Mouse (Mus musculus) forebrain, embryonic 10.5 days (tissue): Measurements from ENCODE around the gene Herc3. TPM values are rescaled to one million over a fixed set of nuclear protein-coding genes. Genes with fewer than 3 reads are reported as not detected.

Experiments
- DNase-seq: peaks from one replicate; pipeline ENCODE4 v3.0.0-alpha.2; 2017; ENCODE audit warnings: low spot score; ENCODE audit errors: extremely low spot score
- H3K27ac ChIP-seq: fragments of 300-500 bp; sonication (generic); 2 replicates; pipeline ENCODE4 v1.5.1; 2016; ENCODE audit warnings: mild to moderate bottlenecking
- H3K27me3 ChIP-seq: fragments of 300-500 bp; sonication (generic); 2 replicates; pipeline ENCODE4 v1.6.1; 2016; ENCODE audit warnings: mild to moderate bottlenecking; ENCODE audit not compliant: poor library complexity, severe bottlenecking
- H3K36me3 ChIP-seq: fragments of 300-500 bp; sonication (generic); replicated peaks from 2 replicates; pipeline ENCODE4 v1.6.1; 2016; ENCODE audit warnings: mild to moderate bottlenecking, moderate library complexity
- H3K4me1 ChIP-seq: fragments of 300-500 bp; sonication (generic); 2 replicates; pipeline ENCODE4 v1.6.1; 2016
- H3K4me3 ChIP-seq: fragments of 300-500 bp; sonication (generic); 2 replicates; pipeline ENCODE4 v1.5.1; 2016; ENCODE audit warnings: mild to moderate bottlenecking, moderate library complexity
- H3K9me3 ChIP-seq: fragments of 300-500 bp; sonication (generic); 2 replicates; pipeline ENCODE4 v1.6.1; 2016; ENCODE audit warnings: mild to moderate bottlenecking, moderate library complexity
- WGBS: fragments of 180-500 bp; shearing (Covaris S2); methylation state at CpG from one replicate; pipeline ENCODE4 v1.1.7; 2016; 5-methylcytosine and 5-hydroxymethylcytosine counted together
- polyA plus RNA-seq: library from polyadenylated mRNA; unstranded; fragments of >200 nt; fragmentation: Nextera tagmentation; extraction: Ambion mirVana; gene quantifications from 2 replicates; pipeline ENCODE4 v1.2.1, GENCODE M21; 2016

The Herc3 gene
- polyA plus RNA-seq, 1 experiment from 2014 or later: 7.0 TPM

DNA sequence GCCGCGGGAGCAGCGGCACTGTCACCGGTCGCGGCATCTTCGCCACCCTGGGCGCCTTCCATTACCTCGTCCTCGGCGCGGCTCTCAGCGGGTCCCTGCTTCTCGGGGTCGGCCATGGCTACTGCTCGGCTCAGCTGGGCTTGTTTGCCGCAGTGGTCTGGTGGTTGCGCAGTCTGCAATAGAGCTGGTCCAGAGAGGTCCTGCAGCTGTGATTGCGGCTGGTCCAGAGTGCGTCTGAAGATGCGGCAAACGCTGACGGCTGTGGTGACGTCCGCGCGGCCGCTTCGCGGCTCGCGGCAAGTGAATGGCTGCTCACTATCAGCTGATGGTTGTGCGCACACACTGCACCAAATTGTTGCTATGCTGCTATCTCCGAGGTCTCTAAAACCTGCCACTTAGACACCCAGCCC, 75.6 kb downstream of the Herc3 start, which contains the start of gene Nap1l5:
TSS of gene Nap1l5 (minus strand) at position 225 of the 410 bp plus-strand sequence.
- H3K27me3 ChIP-seq: peaks cover 9% of the 10 kb centered on the region; the same call in 1 of the 2 replicates
- H3K36me3 ChIP-seq: peaks cover 17% of the 10 kb centered on the region
- 29% methylated on average over 34 of the region's 34 CpGs for WGBS
- H3K4me3 ChIP-seq: peak within 1 kb of the TSS; percentile 59
- H3K9me3 ChIP-seq: peaks cover 16% of the 10 kb centered on the region
- peak within 1 kb of the TSS; percentile 48; the same call in 1 of the 2 replicates for H3K27ac ChIP-seq
- peak; percentile 30 for DNase-seq
- H3K4me1 ChIP-seq: 0 out of 2 replicates have a peak, but pooled peaks cover 5% of the 10 kb centered on the region

DNA sequence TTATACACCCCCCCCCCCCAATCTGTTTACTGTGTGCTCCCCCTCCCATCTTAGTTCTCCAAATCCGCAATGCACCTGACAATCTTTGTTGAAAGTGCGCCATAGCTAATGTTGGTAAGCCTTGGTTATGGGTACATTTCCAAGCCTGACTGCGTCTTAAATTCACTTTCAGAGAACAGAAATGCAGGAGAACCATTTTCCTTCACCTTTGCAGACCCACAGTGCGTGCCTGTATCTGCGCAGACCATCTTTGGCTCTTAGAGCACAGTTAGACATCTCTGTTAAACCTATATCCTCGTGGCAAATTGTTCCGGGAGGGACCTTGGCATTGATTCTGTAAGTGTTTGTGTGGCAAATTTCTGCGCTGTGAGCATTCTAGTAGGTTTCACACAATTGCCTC, 76.1 kb downstream of the Herc3 start:
- Histone ChIP-seq H3K27me3 (peaks cover 9% of the 10 kb centered on the region; the same call in 1 of the 2 replicates), H3K36me3 (peaks cover 17% of the 10 kb centered on the region), H3K4me1 (0 out of 2 replicates have a peak, but pooled peaks cover 5% of the 10 kb centered on the region), H3K4me3 (peak overlapping the region; percentile 59), H3K27ac (no peak overlapping the region), H3K9me3 (peaks cover 16% of the 10 kb centered on the region)
- DNase-seq: no peak
- WGBS: 80% methylated on average over 8 of the region's 8 CpGs

DNA sequence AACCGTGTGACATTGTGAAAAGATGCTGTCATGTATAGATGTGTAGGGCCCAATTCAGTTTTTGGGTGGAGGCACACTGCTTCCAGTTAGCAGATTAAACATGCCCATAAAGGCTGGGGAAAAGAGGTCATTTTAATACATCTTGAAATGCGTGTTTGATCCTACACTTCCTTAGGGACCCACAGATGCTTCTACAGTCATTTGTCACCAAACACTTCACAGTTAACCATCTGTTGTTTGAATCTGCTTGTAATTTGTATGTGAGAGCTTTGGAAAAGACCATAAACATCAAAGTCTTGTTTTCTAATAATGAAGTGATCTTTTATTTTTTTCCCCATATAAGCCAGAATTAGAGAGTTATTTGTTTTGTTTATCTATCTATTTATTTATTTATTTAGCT, 76.5 kb downstream of the Herc3 start:
- no peak overlapping the region for H3K27ac ChIP-seq
- 0 out of 2 replicates have a peak, but pooled peaks cover 5% of the 10 kb centered on the region for H3K4me1 ChIP-seq
- 83% methylated on average over 2 of the region's 2 CpGs for WGBS
- no peak for DNase-seq
- H3K9me3 ChIP-seq: peaks cover 16% of the 10 kb centered on the region
- H3K36me3 ChIP-seq: peaks cover 17% of the 10 kb centered on the region
- H3K4me3 ChIP-seq: no peak overlapping the region
- H3K27me3 ChIP-seq: peaks cover 9% of the 10 kb centered on the region; the same call in 1 of the 2 replicates

- peaks cover under 1% of the 10 kb centered on the region; the same call in 1 of the 2 replicates for H3K36me3 ChIP-seq
- H3K27me3 ChIP-seq: no peaks in the 10 kb centered on the region
- WGBS: 82% methylated on average over 5 of the region's 5 CpGs
- H3K4me1 ChIP-seq: no peaks in the 10 kb centered on the region
- H3K4me3 ChIP-seq: no peak overlapping the region
- DNase-seq: no peak
- no peak overlapping the region for H3K27ac ChIP-seq
- no peaks in the 10 kb centered on the region for H3K9me3 ChIP-seq
Observed at GRCm38 (mm10) chr6:58912842-58913241, 81.6 kb downstream of the Herc3 start.

DNA sequence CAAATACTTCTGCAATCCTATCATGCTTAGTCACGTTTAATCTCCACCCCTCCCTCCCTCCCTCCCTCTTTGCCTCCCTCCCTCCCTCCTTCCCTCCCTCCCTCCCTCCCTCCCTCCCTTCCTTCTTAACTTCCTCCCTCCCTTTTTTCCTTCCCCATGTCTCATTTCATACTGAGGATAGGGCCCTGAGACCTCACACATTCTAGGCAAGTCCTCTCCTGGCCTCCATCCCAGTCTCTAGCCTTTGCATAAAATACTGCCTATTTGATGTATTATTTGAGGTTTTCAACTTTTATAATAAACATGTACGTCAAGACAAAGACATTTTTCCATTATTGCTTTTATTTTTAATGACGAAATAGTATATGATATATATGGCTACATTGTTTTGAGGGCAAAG, 82.3 kb downstream of the Herc3 start:
- H3K4me3 ChIP-seq: no peak overlapping the region
- no peaks in the 10 kb centered on the region for H3K27me3 ChIP-seq
- no peaks in the 10 kb centered on the region for H3K9me3 ChIP-seq
- no peak for DNase-seq
- H3K36me3 ChIP-seq: no peaks in the 10 kb centered on the region
- no peak overlapping the region for H3K27ac ChIP-seq
- no peaks in the 10 kb centered on the region for H3K4me1 ChIP-seq
- WGBS: 87% methylated on average over 3 of the region's 3 CpGs

DNA sequence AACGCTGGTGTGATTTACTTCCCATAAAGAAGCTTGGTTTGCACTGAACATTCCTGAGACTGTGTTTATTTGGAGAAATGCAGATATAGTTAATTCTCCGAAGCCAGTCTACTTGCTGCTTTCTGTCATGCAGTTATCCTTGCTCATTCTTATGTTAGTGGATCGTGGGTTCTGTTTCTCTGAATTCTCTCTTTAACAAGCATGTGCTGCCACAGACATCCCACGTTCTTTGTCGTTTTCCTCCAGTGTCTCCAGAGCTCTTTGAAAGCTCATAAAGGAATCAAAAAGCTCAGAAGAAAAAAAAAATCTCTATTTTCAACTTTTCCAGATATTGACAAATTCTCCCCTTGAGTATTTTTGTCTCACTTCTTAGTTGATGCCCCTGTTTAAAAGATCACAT, 82.7 kb downstream of the Herc3 start:
- Histone ChIP-seq H3K36me3 (no peaks in the 10 kb centered on the region), H3K9me3 (no peaks in the 10 kb centered on the region), H3K27ac (no peak overlapping the region), H3K4me1 (no peaks in the 10 kb centered on the region), H3K27me3 (no peaks in the 10 kb centered on the region), H3K4me3 (no peak overlapping the region)
- WGBS: 93% methylated on average over 5 of the region's 5 CpGs
- DNase-seq: no peak

DNA sequence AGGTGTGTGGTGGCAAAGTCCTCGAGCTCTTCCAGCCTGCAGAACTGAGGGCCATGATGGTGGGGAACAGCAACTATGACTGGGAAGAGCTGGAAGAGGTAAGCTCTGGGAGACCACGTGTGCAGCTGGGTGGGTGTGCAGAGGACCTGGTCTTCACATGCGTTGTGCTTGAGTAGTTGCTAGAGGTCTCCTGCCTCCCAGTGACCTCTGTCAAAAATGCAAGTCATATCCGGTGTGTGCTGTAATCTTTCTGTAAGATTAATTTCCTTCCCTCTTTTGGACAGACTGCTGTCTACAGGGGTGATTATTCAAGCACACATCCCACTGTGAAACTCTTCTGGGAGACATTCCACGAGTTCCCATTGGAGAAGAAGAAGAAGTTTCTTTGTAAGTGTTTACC, 85.2 kb downstream of the Herc3 start:
- WGBS: 87% methylated on average over 5 of the region's 5 CpGs
- 0 out of 2 replicates have a peak, but pooled peaks cover 2% of the 10 kb centered on the region for H3K36me3 ChIP-seq
- H3K27me3 ChIP-seq: no peaks in the 10 kb centered on the region
- no peak overlapping the region for H3K4me3 ChIP-seq
- no peak for DNase-seq
- no peaks in the 10 kb centered on the region for H3K9me3 ChIP-seq
- H3K4me1 ChIP-seq: no peaks in the 10 kb centered on the region
- H3K27ac ChIP-seq: no peak overlapping the region

DNA sequence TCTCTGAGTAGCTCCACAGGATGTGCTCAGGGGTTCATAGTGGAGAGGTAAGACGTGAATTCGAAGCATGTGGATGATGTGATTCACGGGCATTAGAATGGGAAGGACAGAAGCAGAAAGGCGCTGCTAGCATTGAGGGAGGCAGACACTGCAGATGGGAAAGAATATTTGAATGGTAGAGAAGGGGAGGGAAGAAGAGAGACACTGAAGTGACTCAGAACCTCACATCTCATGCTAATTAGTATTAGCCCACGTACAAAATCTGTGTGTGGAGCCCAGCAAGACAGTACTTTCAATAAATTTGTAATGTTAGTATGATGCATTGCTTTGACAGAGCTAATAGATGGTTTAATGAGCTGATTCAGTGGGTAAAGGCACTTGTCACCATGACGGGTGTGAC, 89.5 kb downstream of the Herc3 start:
- H3K9me3 ChIP-seq: no peaks in the 10 kb centered on the region

DNA sequence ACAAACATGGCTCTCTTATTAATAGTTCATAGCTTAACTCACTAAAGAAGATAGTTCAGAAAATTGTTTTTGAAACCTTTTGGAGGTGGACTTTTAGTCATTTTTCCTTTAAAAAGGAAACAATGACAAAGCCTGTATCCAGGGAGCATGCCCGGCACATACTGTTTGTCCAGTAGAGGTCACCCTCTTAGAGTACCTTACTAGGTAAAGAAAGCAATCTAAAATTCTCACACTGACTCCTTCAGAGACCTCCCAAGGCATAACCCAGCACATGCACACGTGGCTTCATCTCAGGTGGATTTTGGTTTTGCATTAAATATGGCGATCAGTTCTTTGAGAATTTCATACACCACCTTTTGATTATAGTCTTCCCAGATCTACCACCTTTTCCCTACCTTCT, 90.4 kb downstream of the Herc3 start:
- Histone ChIP-seq H3K27ac (no peak overlapping the region), H3K9me3 (no peaks in the 10 kb centered on the region), H3K4me1 (no peaks in the 10 kb centered on the region), H3K36me3 (0 out of 2 replicates have a peak, but pooled peaks cover 2% of the 10 kb centered on the region), H3K27me3 (no peaks in the 10 kb centered on the region), H3K4me3 (no peak overlapping the region)
- no peak for DNase-seq
- WGBS: 49% methylated on average over 3 of the region's 3 CpGs

More for the DNA sequence above, 89.5 kb downstream of the Herc3 start:
- Histone ChIP-seq H3K27me3 (no peaks in the 10 kb centered on the region), H3K27ac (no peak overlapping the region), H3K36me3 (0 out of 2 replicates have a peak, but pooled peaks cover 2% of the 10 kb centered on the region), H3K4me1 (no peaks in the 10 kb centered on the region), H3K4me3 (no peak overlapping the region)
- DNase-seq: no peak
- WGBS: 87% methylated on average over 6 of the region's 6 CpGs

DNA sequence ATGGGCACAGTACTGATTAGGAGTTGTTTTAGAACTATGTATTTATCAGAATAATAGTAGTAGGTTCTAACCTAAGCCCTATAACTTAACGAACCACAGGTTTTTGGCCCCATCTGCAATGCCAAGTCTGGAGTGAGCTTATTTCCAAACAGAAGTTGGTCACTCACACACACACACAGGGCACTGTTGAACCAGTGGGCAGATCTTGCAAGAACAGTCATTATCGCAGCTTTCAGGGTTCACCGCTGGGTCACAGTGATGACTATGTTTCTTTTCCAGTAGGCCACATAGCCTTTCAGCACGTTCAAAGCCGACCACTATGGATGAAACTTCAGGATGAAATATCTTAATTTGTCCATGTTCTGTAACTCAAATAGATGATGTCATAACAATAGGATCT, 91.2 kb downstream of the Herc3 start:
- 90% methylated on average over 5 of the region's 5 CpGs for WGBS
- Histone ChIP-seq H3K4me3 (no peak overlapping the region), H3K27ac (no peak overlapping the region), H3K27me3 (no peaks in the 10 kb centered on the region), H3K9me3 (no peaks in the 10 kb centered on the region), H3K36me3 (0 out of 2 replicates have a peak, but pooled peaks cover 2% of the 10 kb centered on the region), H3K4me1 (no peaks in the 10 kb centered on the region)
- DNase-seq: no peak

DNA sequence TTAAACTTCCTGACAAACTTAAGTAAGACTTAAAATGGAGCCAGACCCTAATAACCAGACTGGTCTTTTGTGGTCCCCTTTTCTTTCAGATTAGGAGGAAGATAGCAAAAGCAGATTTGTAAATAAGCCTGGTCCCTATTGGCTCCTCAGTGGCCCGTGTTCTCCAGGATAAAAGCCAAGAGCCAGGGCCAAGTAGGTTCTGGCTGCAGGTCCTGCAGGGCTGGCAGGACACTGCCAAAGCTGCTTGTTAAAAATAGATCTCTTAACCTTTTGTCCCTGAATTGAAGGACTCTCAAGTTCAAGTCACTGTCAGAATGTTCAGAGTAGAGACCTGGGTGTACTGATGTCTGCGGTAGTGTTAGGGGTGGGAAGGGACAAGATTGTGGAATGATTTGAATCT, 96.6 kb downstream of the Herc3 start:
- Histone ChIP-seq H3K9me3 (no peaks in the 10 kb centered on the region), H3K4me3 (no peak overlapping the region), H3K36me3 (no peaks in the 10 kb centered on the region), H3K4me1 (peaks cover 15% of the 10 kb centered on the region), H3K27me3 (no peaks in the 10 kb centered on the region), H3K27ac (no peak overlapping the region)
- no peak for DNase-seq
- WGBS: 82% methylated on average over 2 of the region's 2 CpGs

GRCm38 (mm10) chr6:58929911-58930431, 98.7 kb downstream of the Herc3 start:
- no peak for DNase-seq
- H3K36me3 ChIP-seq: no peaks in the 10 kb centered on the region

DNA sequence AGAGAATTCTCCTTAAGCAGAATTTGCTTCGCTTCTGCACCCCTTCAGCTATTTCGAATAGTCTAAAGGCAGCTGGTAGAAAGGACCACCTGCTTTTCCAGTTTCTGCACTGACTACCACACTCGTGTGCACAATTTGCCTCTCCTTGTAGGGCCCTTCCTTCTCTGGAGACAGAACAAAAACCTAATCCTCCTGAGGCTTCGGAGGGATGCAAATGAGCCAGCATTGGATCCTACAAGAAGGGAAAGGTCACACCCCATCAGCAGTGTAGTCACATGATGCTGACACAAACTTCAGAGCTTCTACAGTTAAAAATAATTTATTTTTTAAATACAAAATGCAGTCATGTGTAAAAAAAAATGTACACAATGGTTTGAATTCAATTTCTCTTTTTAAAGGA, 99.9 kb downstream of the Herc3 start:
- peaks cover 30% of the 10 kb centered on the region for H3K4me1 ChIP-seq
- no peaks in the 10 kb centered on the region for H3K36me3 ChIP-seq
- no peak for DNase-seq
- peak overlapping the region; percentile 30; the same call in 1 of the 2 replicates for H3K27ac ChIP-seq
- no peaks in the 10 kb centered on the region for H3K27me3 ChIP-seq
- H3K9me3 ChIP-seq: no peaks in the 10 kb centered on the region
- 61% methylated on average over 4 of the region's 4 CpGs for WGBS
- no peak overlapping the region for H3K4me3 ChIP-seq

More at GRCm38 (mm10) chr6:58929911-58930431, 98.7 kb downstream of the Herc3 start:
- no peaks in the 10 kb centered on the region for H3K9me3 ChIP-seq
- 92% methylated on average over 9 of the region's 9 CpGs for WGBS
- peaks cover 30% of the 10 kb centered on the region for H3K4me1 ChIP-seq
- no peaks in the 10 kb centered on the region for H3K27me3 ChIP-seq
- no peak overlapping the region for H3K4me3 ChIP-seq
- no peak overlapping the region for H3K27ac ChIP-seq
